Mouse (Mus musculus) forebrain, postnatal 0 days (tissue): ENCODE results near the gene Lrrk1. TPM values are rescaled to one million over a fixed set of nuclear protein-coding genes. Genes with fewer than 3 reads are reported as not detected.

Experiments
- ATAC-seq: fragments of 200-750 bp; cut with Nextera tagmentation; 2 replicates; pipeline ENCODE4 v1.8.0; 2017; ENCODE audit warnings: mild to moderate bottlenecking, moderate library complexity
- DNase-seq: peaks from one replicate; pipeline ENCODE4 v3.0.0-alpha.2; 2015
- H3K27ac ChIP-seq: fragments of 300-500 bp; sonication (generic); 2 replicates; pipeline ENCODE4 v1.5.1; 2014; ENCODE audit warnings: low read depth, mild to moderate bottlenecking, antibody characterized with exemption, low read length, moderate library complexity, mixed read lengths
- H3K27me3 ChIP-seq: fragments of 300-500 bp; sonication (generic); 2 replicates; pipeline ENCODE4 v1.6.1; 2014; ENCODE audit warnings: mild to moderate bottlenecking, low read length, mixed read lengths; ENCODE audit not compliant: insufficient read depth
- H3K36me3 ChIP-seq: fragments of 300-500 bp; sonication (generic); 2 replicates; pipeline ENCODE4 v1.6.1; 2014; ENCODE audit warnings: mild to moderate bottlenecking, moderate library complexity; ENCODE audit not compliant: insufficient read depth
- H3K4me1 ChIP-seq: fragments of 300-500 bp; sonication (generic); 2 replicates; pipeline ENCODE4 v1.6.1; 2014; ENCODE audit warnings: antibody characterized with exemption; ENCODE audit not compliant: insufficient read depth
- H3K4me2 ChIP-seq: fragments of 300-500 bp; sonication (generic); 2 replicates; pipeline ENCODE4 v1.6.1; 2014; ENCODE audit warnings: low read depth, mild to moderate bottlenecking, moderate library complexity
- H3K4me3 ChIP-seq: fragments of 300-500 bp; sonication (generic); 2 replicates; pipeline ENCODE4 v1.5.1; 2014; ENCODE audit warnings: low read depth, low read length, mixed read lengths
- H3K9ac ChIP-seq: fragments of 300-500 bp; sonication (generic); 2 replicates; pipeline ENCODE4 v1.6.1; 2014; ENCODE audit warnings: mild to moderate bottlenecking
- H3K9me3 ChIP-seq: fragments of 300-500 bp; sonication (generic); 2 replicates; pipeline ENCODE4 v1.6.1; 2016; ENCODE audit warnings: low read length
- CTCF ChIP-seq: sonication (generic); IDR thresholded peaks from 2 replicates; pipeline ENCODE4 v1.5.1; 2016; ENCODE audit warnings: antibody characterized with exemption, control low read depth, low read depth
- WGBS: fragments of 180-500 bp; shearing (Covaris S2); extraction: QIAGEN DNeasy Blood & Tissue Kit; methylation state at CpG from one replicate; pipeline ENCODE4 v1.1.7; 2014; 5-methylcytosine and 5-hydroxymethylcytosine counted together
- polyA plus RNA-seq: library from polyadenylated mRNA; unstranded; fragments of >200 nt; fragmentation: Nextera tagmentation; extraction: Ambion mirVana; gene quantifications from 2 replicates; pipeline ENCODE4 v1.2.1, GENCODE M21; 2015
- total RNA-seq: library from RNA; depleted of rRNA; stranded (reverse); fragments of >200 nt; gene quantifications from 2 replicates; pipeline ENCODE4 v1.2.3, GENCODE M21; 2014

Gene Lrrk1
- total and polyA plus RNA-seq, 2 experiments from 2014 or later = 2.2 to 3.3 TPM

DNA sequence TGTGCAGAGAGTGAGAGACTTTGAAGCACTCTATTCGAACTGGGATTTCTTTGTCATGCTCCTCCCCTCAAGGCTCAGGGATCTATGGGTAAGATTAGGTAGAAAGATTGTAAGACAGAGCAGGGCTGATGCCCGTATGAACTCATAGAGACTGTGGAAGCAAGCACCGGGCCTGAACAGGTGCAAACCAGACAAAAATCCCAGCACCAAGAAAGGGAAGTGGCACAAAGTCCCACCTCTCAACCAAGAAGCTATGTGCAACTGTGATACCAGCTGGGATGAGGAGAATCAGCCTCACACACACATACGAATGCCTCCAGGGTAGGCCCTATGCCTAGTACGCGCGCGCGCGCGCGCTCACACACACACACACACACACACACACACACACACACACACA, 2.3 kb downstream of the Lrrk1 start:
- WGBS = 93% methylated on average over 12 of the region's 12 CpGs

DNA sequence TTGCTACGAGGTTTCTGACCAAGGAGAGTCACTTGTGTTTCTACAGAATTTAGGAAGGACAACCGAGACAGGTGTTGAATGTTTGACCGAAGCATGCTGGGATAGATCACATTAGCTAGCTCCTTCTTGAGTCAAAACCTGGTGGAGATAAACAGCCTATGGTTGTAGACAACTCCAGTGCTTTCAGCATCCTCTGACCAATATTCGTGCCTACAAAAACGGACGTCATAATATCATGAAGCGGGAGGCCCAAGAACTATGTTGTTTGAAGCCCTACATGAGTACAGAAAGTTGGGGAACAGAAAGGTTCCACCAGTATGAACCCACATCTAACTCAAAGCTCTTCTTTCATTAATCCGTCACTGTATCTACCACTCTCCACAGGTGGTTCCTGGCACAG, 3.3 kb downstream of the Lrrk1 start:
- H3K4me1 ChIP-seq = peaks cover 8% of the 10 kb centered on the region
- H3K4me3 ChIP-seq = no peak overlapping the region
- DNase-seq (no peak), ATAC-seq (no peak)
- H3K36me3 ChIP-seq = no peaks in the 10 kb centered on the region
- no peak for TF ChIP-seq CTCF
- WGBS = 92% methylated on average over 8 of the region's 8 CpGs
- no peak overlapping the region for H3K27ac ChIP-seq
- H3K9ac ChIP-seq = no peak overlapping the region
- no peak overlapping the region for H3K4me2 ChIP-seq
- peaks cover 5% of the 10 kb centered on the region for H3K27me3 ChIP-seq
- H3K9me3 ChIP-seq = no peaks in the 10 kb centered on the region

More for the DNA sequence above, 2.3 kb downstream of the Lrrk1 start:
- ATAC-seq (no peak), DNase-seq (no peak)
- Histone ChIP-seq H3K4me1 (peaks cover 8% of the 10 kb centered on the region), H3K9ac (no peak overlapping the region), H3K36me3 (no peaks in the 10 kb centered on the region), H3K27me3 (peaks cover 5% of the 10 kb centered on the region), H3K4me2 (no peak overlapping the region), H3K9me3 (no peaks in the 10 kb centered on the region), H3K4me3 (no peak overlapping the region), H3K27ac (no peak overlapping the region)
- no peak for TF ChIP-seq CTCF

DNA sequence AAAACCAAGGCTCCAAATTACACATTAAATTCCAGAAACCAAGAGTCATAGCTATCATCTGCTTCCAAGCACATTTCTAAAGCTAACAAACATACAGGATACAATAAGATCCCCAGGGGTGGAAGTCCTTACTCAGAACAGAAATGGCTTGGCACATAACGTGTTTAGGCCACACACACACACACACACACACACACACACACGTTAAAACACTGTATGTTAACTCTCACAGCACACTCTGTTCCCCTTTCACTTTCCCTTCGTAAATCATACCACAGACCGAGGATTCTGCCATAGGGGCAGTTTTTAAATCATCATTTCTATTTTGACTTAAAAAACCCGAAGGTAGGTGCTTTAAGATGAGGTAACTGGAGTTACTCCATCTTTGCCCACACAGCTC, 3.9 kb downstream of the Lrrk1 start:
- no peak overlapping the region for H3K27ac ChIP-seq
- 76% methylated on average over 5 of the region's 5 CpGs for WGBS

DNA sequence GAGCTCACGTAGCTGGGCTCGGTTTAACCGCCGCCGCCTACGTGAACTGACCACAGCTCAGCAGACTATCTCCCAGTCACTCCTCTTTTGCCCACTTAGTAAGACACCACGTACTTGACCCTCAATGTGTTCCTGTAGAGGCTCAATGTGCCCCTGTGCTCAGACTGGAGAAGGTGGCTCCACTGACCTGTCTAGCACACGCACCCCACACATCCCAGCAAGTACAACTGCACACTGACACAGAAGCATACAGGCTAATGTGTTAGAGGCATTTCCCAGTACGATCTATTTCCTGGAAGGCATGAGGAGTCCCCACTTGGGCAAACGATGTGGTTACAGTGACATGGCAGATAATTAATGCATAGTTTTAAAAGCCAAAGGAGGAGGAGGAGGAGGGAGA, 11.6 kb downstream of the Lrrk1 start:
- Histone ChIP-seq H3K36me3 (no peaks in the 10 kb centered on the region), H3K4me1 (no peaks in the 10 kb centered on the region), H3K27me3 (no peaks in the 10 kb centered on the region), H3K9me3 (no peaks in the 10 kb centered on the region), H3K9ac (no peak overlapping the region), H3K4me2 (no peak overlapping the region), H3K4me3 (no peak overlapping the region), H3K27ac (no peak overlapping the region)
- no peak for TF ChIP-seq CTCF
- DNase-seq = no peak
- no peak for ATAC-seq
- WGBS = 86% methylated on average over 10 of the region's 10 CpGs

More for the DNA sequence above, 3.9 kb downstream of the Lrrk1 start:
- Histone ChIP-seq H3K27me3 (peaks cover 5% of the 10 kb centered on the region), H3K4me1 (peaks cover 8% of the 10 kb centered on the region), H3K4me2 (no peak overlapping the region), H3K4me3 (no peak overlapping the region), H3K9ac (no peak overlapping the region), H3K9me3 (no peaks in the 10 kb centered on the region), H3K36me3 (no peaks in the 10 kb centered on the region)
- no peak for TF ChIP-seq CTCF
- DNase-seq (no peak), ATAC-seq (no peak)

DNA sequence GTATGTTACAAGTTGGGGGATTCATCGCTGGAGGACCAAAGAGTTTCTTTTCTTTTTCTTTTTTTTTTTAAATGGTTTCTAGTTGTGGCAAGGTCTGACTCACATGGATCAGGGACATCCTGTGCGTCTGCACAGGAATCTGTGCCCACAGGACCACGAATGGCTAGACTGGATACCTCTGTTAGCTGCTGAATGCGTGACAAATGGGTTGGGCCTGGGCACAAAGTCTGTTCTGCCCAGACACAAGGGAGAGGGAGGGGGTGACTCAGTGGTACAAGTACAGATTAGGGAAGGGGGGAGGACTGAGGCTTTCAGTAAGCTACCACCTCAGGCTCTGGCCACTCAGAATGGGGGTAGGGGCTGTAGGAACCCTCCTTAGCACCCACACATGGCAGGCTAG, 12.4 kb downstream of the Lrrk1 start:
- no peak for ATAC-seq
- Histone ChIP-seq H3K4me2 (no peak overlapping the region), H3K27me3 (no peaks in the 10 kb centered on the region), H3K9ac (no peak overlapping the region), H3K4me3 (no peak overlapping the region), H3K27ac (no peak overlapping the region), H3K9me3 (no peaks in the 10 kb centered on the region), H3K4me1 (no peaks in the 10 kb centered on the region), H3K36me3 (no peaks in the 10 kb centered on the region)
- 82% methylated on average over 4 of the region's 4 CpGs for WGBS
- no peak for DNase-seq
- TF ChIP-seq CTCF = no peak

DNA sequence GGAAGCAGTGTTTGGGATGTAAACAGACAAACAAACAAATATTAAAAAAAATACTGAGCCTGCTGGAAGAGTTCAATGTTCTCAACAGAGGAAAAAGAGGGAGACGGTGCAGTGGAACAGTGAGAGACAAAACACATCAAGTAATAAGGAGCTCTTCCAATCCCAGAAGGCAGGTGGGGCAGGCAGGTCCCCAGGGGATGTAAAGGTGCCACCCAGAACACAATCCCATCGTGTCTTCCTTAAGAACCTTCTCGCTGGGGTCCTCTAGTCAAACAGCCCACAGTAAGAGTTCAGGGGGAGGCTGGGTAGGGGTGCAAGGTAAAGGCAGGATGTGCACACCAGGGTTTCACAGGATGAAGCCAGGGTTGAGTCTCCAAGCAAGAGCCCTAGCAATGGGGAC, 14.8 kb downstream of the Lrrk1 start:
- no peak overlapping the region for H3K27ac ChIP-seq
- H3K4me2 ChIP-seq = no peak overlapping the region
- WGBS = 95% methylated on average over 3 of the region's 3 CpGs

DNA sequence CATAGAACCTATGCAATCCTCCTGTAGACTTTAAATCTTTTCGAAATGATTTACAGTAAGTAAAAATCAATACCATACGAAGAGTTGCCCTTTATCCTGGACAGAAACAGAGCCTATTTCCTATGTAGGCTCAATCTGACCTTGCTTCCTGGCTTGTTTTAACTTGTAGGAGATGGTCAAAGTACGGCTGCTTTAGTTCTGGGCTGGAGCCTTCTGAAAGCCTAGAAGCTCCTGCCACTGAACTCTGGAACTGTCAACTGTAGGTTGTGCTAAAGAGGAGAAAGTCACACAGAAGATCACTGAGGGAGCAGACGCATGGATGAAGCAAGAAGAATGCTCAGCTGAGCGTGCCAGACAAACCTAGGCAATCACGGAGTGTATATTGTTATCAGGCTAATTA, 17.2 kb downstream of the Lrrk1 start:
- TF ChIP-seq CTCF = no peak
- Histone ChIP-seq H3K27me3 (no peaks in the 10 kb centered on the region), H3K9ac (no peak overlapping the region), H3K4me2 (no peak overlapping the region), H3K27ac (no peak overlapping the region), H3K4me1 (no peaks in the 10 kb centered on the region), H3K9me3 (no peaks in the 10 kb centered on the region), H3K36me3 (no peaks in the 10 kb centered on the region), H3K4me3 (no peak overlapping the region)
- ATAC-seq (no peak), DNase-seq (no peak)
- 85% methylated on average over 6 of the region's 6 CpGs for WGBS

More for the DNA sequence above, 14.8 kb downstream of the Lrrk1 start:
- no peak for DNase-seq
- Histone ChIP-seq H3K9me3 (no peaks in the 10 kb centered on the region), H3K36me3 (no peaks in the 10 kb centered on the region), H3K27me3 (no peaks in the 10 kb centered on the region), H3K9ac (no peak overlapping the region), H3K4me1 (no peaks in the 10 kb centered on the region), H3K4me3 (no peak overlapping the region)
- no peak for TF ChIP-seq CTCF
- no peak for ATAC-seq
